Mouse (Mus musculus) T-cell, adult 2 months (primary cell): Measurements from ENCODE around the gene Ddx6.
"Not testable (repeated sequence)": the region's sequence is repeated elsewhere in the genome, so short reads cannot be mapped to it uniquely, and the experiment has no call there.

ENCODE experiments used
- DNase-seq: peaks from one replicate; pipeline ENCODE4 v3.0.0; 2022; ENCODE audit warnings: low spot score

Ddx6 gene

DNA sequence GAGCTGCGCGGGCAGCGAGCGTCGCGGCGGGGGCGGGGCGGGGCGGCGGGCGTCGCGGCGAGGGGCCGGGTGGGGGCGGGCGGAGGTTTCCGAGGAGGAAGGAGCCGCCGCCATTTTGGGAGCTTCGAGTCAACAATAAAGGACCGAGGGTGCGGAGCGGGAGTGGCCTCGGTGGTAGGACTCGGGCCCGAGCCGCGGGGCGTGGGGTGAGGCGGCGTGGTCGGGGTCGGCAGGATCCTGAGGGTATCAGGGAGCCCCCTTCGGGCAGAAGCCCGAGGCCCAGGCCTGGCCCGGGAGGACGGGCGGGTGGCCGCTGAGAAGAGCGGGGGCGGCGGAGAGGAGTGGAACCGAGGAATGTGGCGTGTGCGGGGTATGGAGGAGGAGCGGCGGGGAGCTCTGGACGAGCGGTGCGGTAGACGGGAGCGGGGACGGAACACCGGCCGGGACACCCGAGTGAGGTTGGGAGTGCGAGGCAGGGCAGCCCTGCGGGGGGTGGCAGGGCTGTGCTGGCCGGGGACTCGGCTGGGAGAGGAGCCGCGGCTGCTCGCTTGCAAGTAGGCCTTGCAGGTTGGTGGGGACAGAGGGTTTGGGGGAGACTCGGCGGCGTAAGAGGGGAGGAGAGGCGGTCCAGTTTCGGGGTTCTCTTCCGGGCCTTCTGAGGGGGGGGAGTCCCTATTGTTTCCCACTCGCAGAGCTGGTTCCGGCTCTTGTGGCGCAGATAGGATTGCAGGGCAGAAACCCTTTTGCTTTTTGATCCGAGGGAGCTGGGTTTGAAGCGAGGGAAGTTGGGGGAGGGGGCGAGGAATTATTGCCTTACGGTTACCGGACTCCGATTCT lies at the start of gene Ddx6:
TSS of gene Ddx6 (plus strand) at position 114 of the 837 bp plus-strand sequence.
- DNase-seq, result peak; percentile 78

DNA sequence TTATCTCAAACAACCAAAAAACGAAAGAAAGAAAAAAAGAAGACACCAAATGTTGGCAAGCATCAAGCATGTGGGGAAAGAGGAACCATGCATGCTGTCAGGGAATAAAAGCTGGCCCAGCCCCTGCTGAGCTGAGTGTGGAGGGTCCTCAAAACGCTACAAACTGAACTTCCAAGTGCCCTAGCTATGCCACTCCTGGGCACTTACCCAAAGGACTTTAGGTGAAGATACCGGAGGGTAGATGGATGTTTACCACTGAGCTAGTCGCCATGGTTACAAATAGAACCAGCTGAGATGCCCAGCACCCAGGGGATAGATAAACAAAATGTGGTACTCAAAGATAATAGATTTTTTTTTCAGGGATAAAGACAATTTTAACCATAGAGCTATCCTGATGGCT lies 43.1 kb upstream of the Ddx6 start, which contains the start of gene Cxcr5:
TSS of gene Cxcr5 (minus strand) at position 281 of the 400 bp plus-strand sequence.
- no peak for DNase-seq

DNA sequence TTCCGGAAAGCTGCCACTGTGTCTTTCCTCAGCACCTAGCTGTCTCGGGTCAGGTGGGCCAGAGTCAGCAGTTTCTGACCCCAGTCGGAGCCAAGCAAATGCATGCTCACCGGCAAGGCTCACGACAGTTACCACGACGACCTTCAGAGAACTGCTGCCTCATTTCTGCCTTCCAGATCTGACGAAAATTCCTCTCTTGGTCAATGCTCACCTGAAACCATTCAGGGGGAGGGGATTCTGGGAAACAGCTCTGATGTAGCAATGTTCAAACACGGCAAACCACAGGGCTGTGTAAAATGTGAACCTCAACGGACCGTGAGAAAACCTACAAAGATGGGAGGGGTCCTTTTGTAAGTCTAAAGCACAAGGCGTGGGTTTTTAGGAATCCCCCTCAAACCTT lies 41.8 kb upstream of the Ddx6 start:
- peak; percentile 30 for DNase-seq

DNA sequence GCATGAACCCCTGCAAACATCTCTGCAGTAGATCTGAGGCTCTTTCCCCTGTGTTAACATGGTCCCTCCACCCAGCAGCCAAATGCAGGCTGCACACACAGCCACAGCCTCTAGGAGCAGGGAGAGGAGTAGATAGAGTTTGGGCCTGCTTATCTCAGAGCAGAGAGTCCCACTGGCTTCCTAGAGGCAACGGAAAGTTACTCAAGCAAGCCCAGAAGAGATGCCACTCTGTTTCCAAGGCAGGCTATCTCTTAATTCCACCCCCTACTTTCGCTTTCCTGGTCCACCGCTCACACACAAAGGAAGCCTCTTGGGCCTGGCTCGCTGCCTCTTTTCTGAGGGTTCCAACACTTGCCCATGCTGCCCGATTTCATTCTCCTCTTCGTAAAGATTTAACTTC lies 39.3 kb upstream of the Ddx6 start:
- no peak for DNase-seq

DNA sequence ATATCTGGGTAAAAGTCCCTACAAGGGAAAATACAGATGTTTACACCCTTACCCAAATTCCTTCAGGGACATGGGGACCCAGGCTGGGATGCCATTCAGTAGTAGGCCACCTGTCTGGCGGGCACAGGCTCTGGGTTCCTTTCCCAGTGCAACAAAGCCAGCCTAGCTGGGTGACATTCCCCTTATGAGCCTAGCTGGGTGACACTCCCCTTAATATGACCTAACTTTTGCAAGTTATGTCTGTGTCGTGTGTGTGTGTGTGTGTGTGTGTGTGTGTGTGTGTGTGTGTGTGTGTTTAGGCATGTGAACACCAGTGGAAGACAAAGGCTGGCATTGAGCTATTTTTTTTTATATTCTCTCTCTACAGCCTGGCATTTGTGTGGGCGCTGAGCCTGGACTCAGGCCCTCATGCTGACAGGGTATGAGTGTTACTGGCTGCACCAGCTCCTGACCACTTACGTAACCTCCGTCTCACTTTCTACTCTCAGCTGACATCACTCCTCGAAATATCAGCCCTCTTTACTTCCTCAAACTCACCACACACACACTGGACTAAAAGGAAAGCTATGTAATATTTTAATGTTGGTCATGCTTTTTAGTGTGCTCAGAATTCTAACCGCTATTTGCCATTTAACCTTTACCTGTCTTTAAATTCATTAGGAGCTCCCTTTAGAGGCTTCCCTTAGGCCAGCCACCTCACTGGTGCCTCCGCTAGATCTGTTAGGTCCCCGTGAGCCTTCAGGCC lies 37.2 kb upstream of the Ddx6 start:
- no peak for DNase-seq

DNA sequence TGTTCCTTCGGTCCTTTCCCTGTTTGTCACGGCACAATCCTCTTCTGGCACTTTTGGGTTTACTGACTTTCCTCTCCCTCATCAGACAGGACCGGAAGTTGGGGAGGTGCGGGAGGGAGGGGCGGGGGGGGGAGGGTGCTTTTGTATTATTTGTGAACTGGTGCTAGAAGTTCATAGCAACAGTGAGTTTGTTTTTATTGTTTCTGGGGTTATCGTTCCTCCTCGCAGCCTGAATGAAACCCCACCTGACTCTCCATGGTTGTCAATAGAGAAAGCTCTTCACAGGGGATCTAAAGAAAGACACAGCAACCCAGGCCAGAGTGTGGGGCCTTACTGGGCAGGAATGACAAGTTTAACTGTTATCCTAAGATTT lies 36.6 kb upstream of the Ddx6 start:
- peak; percentile 60 for DNase-seq

DNA sequence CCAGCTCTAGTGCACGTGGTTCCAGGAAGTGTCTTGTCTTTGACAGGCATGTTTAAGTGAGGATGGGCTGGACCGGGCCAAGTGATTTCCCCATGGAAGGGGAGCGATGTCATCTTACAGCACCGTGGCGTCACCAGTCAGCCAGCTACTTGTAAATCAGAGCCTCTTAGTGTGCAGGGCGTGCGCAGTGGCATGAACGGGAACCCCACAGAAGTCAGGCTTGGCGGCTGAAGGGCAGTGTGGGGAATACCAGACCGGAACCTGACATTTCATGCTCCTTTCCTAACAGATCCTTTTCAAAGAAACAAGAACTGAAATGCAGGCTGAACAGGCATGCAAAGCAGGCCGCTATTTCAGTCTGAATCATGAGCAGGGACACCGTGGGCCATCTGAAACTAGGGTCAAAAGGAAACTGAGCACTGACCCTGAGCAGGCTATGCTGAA lies 33.7 kb upstream of the Ddx6 start:
- no peak for DNase-seq

DNA sequence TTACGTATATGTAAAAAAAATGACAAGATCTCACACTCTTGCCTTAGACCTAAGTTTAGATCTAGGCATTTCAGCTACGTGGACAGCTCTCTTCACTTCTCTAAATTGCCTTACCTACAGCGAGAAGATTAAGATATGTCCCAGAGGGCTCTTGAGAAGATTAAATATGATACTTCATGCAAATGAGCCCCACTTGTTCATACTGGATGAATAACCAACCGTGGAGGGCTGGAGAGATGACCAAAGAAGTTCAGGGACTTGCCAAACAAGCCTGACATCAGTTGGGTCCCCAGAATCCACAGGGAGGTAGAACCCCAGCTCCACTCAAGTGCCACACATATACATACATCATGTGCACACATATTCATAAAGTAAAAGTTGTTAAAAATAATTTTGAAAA lies 31.4 kb upstream of the Ddx6 start:
- DNase-seq, result no peak

DNA sequence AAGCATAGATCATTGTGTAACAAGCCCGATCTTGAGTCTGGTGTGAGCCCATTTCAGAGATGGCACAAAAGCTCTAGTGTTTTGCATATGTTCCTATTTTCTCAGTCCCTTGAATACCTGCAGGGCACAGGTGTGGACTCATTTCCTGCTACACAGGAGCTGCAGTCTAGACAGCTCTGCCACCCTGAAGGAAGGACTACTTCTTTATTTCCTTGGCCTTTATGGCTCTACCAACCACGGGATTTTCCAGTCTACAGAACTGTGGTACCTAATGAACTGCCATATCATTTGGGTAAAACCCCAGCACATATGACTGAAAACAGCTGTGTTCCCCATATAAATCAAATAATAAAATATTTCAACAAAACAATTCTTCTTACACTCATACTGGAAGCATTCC lies 29.6 kb upstream of the Ddx6 start:
- no peak for DNase-seq

DNA sequence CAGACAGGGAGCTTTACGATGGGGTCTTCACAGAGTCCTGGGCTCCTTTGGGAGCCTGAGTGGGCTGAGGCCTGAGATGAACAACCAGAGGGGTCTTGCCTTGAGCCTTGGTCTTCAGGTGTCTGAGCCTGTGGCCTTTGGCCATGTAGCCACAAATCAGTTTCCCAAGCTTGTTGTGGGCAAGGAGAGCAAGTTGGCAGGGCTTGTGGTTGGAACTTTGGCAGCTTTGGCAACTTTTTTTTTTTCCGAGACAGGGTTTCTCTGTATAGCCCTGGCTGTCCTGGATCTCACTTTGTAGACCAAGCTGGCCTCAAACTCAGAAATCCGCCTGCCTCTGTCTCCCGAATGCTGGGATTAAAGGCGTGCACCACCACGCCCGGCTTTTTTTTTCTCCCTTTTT lies 28.6 kb upstream of the Ddx6 start:
- DNase-seq, result not testable (repeated sequence)

DNA sequence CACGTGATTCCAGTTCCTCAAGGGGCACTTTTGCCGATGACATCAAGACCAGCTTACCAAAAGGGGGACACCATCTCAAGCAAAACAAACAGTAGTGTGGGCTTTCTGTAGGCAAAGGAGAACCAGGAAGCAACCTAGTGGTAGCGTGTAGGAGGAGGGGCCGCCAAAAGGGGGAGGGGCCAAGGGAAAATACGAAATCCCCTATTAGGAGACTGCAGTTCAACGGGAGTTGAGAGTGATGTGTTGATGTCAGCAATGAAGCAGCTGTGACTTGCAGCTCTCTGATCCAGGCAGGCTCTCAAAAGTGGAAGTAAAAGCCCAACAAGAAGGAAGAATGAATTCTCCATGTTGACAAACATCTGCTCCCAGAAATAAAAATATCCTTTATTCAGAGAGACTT lies 25.3 kb upstream of the Ddx6 start:
- peak; percentile 89 for DNase-seq

DNA sequence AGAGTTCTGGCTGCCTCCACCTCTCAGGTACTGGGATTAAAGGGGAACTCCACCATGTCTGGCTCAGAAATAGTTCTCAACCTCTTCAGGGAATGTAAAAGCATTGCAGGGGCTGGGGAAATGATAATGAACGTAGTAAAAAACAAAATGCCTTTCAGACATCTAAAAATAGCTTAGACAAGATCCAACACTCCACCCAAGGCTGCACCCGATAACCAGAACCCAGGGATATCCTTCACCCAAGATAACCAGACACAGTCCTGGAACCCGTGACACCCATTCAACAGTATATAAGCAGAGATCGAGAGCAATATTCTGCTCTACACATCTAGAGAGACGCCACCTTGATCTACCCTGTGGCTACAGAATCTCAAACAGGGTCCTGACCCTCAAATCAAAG lies 24.6 kb upstream of the Ddx6 start:
- DNase-seq, result no peak

DNA sequence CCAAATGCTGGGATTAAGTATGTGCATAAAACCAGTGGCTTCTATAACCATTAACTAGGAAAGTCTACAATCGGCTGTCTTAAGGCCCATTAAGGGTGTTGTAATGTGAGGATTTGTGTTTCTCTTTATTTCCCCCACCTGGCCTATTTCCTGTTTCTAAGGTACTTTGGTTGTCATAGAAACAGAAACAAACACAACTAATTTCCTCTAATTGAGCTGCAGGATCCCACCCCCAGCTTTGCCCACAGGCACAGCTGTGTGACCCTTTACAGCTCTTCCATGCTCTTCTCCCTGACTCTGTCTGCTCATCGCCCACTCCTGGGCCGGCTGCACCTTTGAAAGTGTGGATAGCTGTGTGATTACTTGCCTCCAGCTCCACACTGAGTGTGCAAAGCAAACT lies 23.3 kb upstream of the Ddx6 start:
- peak; percentile 63 for DNase-seq

DNA sequence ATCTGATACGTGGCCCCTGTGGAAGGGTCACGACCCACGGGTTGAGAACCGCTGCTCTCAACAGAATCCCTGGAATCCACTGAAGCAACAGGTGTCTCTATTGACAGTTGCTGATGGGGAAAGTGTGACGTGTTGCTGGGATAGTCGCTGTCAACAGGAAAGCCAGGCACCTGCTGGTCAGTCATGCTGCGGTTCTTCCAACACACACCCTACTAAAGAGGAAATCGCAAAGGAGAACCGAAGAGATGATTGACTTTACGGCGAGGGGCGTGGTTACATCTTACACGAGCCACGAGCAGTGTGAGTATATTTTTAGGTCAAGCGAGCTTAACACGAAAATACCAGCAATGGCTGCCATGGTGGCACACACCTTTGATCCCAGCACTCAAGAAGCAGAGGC lies 22.3 kb upstream of the Ddx6 start:
- DNase-seq, result peak; percentile 70

DNA sequence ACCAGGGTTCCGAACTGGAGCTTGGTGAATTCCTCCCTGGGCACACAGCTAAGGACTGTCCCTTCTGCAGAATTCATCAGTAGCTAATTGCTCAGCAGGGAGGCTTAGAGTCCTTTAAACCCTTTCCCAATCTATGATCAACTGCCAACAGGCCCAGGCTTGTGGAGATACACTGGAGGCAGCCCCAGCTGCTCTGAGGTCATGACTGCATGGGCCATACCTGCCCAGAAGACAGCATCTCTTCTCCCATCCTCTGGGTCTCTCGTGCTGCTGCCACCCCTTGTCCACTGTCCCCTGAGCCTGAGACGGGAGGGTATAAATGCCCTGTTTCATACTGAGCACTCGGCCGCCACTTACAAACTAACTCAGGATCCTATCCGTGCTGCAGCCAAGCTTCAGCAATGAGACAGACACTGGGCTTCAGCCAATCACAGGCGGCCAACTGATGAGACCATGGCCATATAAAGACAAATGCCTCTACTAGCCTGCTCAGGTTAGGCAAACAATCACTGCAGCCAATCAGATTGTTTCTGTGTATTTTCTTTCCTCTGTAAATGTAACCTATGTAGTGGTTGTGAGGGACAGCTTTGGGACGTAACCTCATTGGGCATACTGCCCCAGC lies 17.9 kb upstream of the Ddx6 start:
- DNase-seq, result no peak

DNA sequence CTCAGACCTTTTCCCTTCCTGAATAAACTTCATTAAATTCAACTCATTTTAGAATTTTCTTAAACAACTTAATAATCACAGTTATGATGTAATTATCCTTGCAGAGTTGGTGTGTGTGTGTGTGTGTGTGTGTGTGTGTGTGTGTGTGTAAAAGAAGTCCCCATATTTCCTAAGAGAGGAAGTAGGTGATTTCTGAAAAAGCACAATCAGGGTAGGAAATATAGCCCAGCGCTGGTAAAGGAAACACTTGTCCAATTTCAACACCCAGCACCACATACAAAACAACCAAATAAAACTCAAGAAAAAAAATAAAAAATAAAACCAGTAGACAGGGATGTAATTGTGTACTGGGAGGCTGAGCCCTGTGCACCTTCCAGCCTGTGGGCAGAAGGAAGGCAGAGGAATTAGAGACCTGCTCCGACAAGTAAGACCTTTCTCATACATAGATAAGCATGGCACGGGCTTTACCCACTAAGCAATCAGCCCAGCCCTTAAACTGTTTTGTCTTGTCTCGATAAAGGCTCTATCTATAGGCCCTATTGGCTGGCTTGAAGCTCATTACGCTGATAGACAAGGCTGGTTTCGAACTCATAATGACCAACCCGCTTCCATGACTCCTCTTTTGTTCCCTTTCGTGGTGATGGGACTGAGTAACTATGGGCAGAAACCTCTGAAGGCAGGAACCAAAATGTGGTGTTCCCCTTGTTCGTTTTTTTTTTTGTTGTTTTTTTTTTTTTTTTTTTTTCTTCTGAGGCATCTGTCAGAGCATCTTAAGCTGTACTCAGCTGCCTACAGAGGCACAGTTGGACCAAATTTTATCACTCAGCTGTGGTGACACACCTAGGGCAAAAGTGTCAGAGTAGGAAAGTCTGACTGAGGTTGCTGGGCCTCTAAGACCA lies 17.2 kb upstream of the Ddx6 start:
- no peak for DNase-seq

DNA sequence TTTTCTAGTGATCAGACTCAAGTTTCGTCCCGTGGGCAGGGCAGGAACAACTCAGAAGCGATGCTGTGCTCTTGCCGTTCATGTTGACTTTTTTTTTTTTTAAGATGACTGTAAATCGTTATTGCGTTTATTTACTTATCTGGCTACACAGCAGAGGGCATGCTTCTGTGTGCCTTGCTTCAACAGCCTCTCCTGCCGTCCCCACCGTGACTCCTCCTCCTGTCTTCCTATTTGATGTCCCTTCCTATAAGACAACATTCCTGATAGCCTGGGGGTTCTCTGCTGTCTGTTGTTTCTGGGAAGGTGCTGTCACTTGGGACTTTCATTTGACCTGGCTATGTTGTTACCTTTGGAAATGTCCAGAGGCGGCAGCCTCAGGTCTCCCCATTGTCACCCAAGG lies 16.1 kb upstream of the Ddx6 start:
- no peak for DNase-seq

DNA sequence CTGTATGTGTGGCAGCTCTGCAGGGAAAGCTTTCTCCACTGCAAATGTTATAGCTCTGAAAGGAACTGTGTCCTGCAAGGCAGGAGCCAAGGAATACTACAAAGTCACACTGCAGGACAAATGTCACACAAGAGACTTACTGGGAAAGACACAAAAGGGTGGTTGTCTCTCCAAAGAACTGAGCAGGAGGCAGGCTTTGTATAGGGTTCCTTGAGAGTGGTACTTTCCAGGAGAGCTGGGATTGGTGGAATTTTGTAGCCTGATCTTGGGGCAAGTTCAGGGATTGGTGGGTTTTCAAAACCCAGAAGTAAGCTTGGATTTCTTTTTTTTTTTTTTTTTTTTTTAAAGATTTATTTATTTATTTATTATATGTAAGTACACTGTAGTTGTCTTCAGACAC lies 15.6 kb upstream of the Ddx6 start:
- DNase-seq, result no peak

DNA sequence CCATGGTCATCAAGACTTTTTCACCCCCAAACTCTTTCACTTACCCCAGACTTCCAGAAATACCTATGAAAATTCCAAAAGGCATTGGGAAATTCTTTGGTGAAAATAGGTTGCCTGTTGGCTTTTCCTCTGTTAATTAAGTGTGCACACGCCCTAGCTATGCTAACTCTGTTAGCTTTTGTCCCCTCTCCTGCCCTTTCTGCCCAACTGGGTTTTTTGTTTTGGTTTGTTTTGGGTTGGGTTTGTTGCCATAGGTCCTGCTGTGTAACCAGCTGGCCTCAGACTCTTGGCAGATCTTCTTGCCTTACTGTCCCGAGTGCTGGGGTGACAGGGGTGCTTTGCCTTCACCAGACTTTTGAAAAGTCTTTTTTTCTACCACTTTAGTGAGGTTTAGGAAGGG lies 13.7 kb upstream of the Ddx6 start:
- DNase-seq, result no peak

DNA sequence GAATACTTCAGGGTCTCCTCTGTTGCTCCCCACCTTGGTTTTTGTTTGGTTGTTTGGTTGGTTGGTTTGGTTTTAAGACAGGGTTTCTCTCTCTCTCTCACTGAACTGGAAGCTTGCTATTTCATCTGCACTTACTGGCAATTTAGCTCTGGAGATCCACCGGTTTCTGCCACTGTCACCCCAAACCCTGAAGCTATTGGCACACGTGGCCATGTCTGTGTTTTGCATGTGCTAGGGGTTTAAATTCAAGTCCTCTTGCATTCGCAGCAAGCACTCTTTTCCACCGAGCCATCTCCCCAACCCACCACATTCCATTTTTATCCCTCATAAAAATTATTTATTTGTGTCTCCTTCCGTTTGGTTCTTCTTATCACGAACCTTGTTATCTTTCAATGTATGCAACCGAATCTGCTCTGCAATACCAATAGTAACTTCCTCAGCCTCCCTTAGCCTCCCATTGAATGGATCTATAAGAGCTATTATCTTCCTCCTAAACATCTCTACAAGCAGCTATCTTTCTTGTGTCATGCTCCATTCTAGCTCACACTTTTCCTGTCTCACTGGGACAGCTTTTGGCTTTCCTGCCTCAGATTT lies 13.0 kb upstream of the Ddx6 start:
- no peak for DNase-seq

DNA sequence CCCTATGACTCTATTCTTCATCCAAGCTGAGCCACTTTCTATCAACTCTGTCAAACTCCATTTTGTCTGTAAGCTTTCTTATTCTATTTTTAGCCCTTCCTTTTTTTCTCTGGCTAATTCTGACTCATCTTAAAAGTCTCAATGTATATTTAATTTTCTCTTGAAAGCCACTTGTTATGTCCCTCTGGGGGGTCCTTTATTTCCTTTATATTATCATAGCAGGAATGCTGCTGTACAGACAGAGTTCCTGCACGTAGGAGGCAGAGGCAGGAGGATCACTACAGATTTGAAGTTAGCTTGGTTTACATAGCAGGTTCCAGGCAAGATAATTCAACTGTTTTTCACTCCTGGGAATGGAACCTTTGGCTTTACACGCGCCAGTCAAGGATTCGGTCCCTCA lies 11.5 kb upstream of the Ddx6 start:
- no peak for DNase-seq

DNA sequence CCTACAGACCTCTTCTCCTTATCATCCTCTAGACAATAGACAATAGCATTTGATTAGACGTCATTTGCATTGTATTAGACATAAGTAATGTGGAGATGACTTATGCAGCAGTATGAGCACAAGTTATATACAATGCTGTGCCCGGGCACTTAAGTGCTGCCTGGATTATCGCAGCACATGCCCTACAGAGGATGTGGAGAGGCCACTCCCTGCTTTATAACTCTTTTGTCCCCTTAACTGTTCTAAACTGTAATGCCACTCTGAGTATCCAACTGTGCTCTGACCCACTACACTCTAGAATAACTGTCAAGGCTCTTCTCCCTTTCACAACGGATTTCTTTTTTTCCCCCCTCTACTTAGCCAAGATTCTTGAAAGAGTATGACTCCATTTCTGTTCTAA lies 10.8 kb upstream of the Ddx6 start:
- DNase-seq, result no peak
